Mouse (Mus musculus) limb, embryonic 11.5 days (tissue): ENCODE data around the gene Pop5. TPM values are rescaled to one million over a fixed set of nuclear protein-coding genes. Genes with fewer than 3 reads are reported as not detected.
A peak's percentile ranks its signal among the peaks of the same experiment; 100 is the strongest.

ENCODE experiments used
- ATAC-seq: fragments of 200-750 bp; cut with Nextera tagmentation; 2 replicates; pipeline ENCODE4 v1.8.0; 2017; ENCODE audit warnings: low read depth; ENCODE audit not compliant: insufficient number of reproducible peaks, low FRiP score, low TSS enrichment
- DNase-seq: peaks from one replicate; pipeline ENCODE4 v3.0.0-alpha.2; 2015; ENCODE audit warnings: low spot score
- H3K27ac ChIP-seq: fragments of 300-500 bp; sonication (generic); replicated peaks from 2 replicates; pipeline ENCODE4 v1.5.1; 2014; ENCODE audit warnings: low read depth, mild to moderate bottlenecking, low read length
- H3K27me3 ChIP-seq: fragments of 300-500 bp; sonication (generic); 2 replicates; pipeline ENCODE4 v1.6.1; 2014; ENCODE audit warnings: mild to moderate bottlenecking, low read length, mixed read lengths; ENCODE audit not compliant: control insufficient read depth, insufficient read depth
- H3K36me3 ChIP-seq: fragments of 300-500 bp; sonication (generic); 2 replicates; pipeline ENCODE4 v1.6.1; 2014; ENCODE audit warnings: mild to moderate bottlenecking, low read length, moderate library complexity, mixed read lengths; ENCODE audit not compliant: control insufficient read depth, insufficient read depth
- H3K4me1 ChIP-seq: fragments of 300-500 bp; sonication (generic); 2 replicates; pipeline ENCODE4 v1.6.1; 2014; ENCODE audit warnings: low read length, mixed read lengths; ENCODE audit not compliant: control insufficient read depth, insufficient read depth
- H3K4me2 ChIP-seq: fragments of 300-500 bp; sonication (generic); 2 replicates; pipeline ENCODE4 v1.6.1; 2014; ENCODE audit warnings: low read depth, mild to moderate bottlenecking, moderate library complexity; ENCODE audit not compliant: severe bottlenecking
- H3K4me3 ChIP-seq: fragments of 300-500 bp; sonication (generic); 2 replicates; pipeline ENCODE4 v1.5.1; 2014; ENCODE audit warnings: low read depth, low read length
- H3K9ac ChIP-seq: fragments of 300-500 bp; sonication (generic); 2 replicates; pipeline ENCODE4 v1.6.1; 2014; ENCODE audit warnings: mild to moderate bottlenecking, low read length
- H3K9me3 ChIP-seq: fragments of 300-500 bp; sonication (generic); 2 replicates; pipeline ENCODE4 v1.6.1; 2016; ENCODE audit warnings: low read length; ENCODE audit not compliant: control insufficient read depth
- WGBS: fragments of 180-500 bp; shearing (Covaris S2); extraction: QIAGEN DNeasy Blood & Tissue Kit; methylation state at CpG from one replicate; pipeline ENCODE4 v1.1.7; 2014; 5-methylcytosine and 5-hydroxymethylcytosine counted together
- polyA plus RNA-seq: library from polyadenylated mRNA; unstranded; fragments of >200 nt; fragmentation: Nextera tagmentation; extraction: Ambion mirVana; gene quantifications from 2 replicates; pipeline ENCODE4 v1.2.1, GENCODE M21; 2014

Pop5 gene
- polyA plus RNA-seq, 1 experiment from 2014 or later: 123 TPM

DNA sequence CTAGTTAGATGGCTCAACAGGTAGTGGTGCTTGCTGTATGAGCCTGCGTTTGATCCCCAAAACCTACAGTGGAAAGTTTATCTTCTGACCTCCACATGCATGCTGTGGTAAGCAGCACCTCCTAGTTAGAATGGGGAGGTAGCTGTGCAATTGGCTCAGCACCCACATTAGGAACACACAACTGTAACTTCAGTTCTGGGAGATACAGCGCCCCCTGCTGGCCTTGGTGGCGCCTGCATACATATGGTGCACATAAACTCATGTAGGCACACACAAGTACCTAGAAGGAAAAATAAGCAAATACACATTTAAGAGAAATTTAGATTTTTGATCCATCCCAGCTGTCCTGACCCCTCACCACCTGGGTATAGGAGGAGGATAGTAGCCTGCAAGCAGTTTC lies 13.2 kb upstream of the Pop5 start:
- Histone ChIP-seq H3K4me1 (peaks cover 13% of the 10 kb centered on the region), H3K36me3 (no peaks in the 10 kb centered on the region), H3K4me3 (no peak overlapping the region), H3K27me3 (no peaks in the 10 kb centered on the region), H3K4me2 (no peak overlapping the region), H3K9me3 (no peaks in the 10 kb centered on the region), H3K9ac (no peak overlapping the region), H3K27ac (no peak overlapping the region)
- no peak for DNase-seq
- WGBS: 65% methylated on average over 3 of the region's 3 CpGs
- ATAC-seq: no peak

DNA sequence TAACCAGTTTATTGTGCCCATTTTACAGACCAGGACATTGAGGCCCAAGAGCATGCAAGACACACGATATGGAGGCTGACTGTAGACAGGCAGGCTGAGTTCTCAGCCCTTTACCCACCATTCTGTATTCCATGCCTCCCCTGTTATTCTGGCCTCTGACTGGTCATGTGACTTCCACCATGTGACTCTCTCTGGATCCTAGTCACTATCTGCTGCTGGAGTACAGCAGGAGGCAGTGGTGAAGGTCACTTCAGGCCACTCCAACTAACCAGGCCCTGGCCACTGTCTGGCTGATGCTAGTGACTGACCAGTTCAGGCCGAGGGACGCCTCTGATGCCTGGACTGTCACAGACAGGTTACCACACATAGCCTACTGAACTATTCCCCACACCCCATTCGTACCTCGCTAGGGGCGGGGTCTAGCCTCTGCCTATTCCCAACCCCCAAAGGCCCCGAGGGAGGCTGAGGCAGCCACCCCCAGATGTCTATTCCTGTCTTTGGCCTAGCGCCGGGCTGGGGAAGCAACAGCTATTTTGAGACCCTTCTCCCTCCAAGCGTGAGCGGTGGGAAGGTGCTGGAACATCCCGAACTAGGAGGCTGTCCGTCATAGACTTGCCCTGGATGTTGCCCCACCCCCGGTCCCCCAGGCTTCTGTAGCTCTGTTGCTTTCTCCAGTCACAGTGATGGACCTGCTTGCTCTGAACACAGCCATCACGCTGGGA lies 4.6 kb upstream of the Pop5 start:
- 0 out of 2 replicates have a peak overlapping the region, but pooled peaks have one; percentile 14 for H3K27ac ChIP-seq
- 61% methylated on average over 15 of the region's 15 CpGs for WGBS
- DNase-seq: no peak
- H3K4me2 ChIP-seq: no peak overlapping the region
- H3K4me1 ChIP-seq: peaks cover 5% of the 10 kb centered on the region; the same call in 1 of the 2 replicates
- ATAC-seq: no peak
- H3K4me3 ChIP-seq: no peak overlapping the region
- H3K9me3 ChIP-seq: no peaks in the 10 kb centered on the region
- no peak overlapping the region for H3K9ac ChIP-seq
- H3K27me3 ChIP-seq: 0 out of 2 replicates have a peak, but pooled peaks cover 3% of the 10 kb centered on the region
- no peaks in the 10 kb centered on the region for H3K36me3 ChIP-seq

DNA sequence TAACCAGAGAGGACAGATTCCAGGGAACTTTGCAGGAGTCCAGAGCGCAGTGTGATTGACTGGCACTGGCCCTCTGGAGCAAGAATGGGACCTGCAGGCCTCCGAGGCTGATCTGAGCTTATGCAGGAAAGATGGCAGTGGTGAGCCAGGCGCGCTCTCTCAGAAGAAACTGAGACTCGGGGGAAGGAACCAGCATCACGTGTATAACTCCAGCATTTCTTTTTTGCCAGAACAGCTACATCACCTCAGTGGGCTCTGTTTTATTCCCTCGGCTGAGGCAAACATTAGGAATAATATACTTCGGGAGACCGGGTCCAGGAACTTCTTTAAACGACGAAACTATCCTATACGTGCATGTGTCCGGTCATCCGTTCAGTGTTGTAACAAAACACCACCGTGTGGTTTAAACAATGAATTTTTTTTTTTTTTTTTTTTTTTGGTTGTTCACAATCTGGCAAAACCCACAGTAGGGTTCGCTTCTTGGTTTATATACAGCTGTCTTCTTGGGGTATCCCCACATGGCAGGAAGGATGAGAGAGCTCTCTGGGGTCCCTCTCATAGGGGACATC lies 4.0 kb upstream of the Pop5 start:
- no peak overlapping the region for H3K9ac ChIP-seq
- peaks cover 5% of the 10 kb centered on the region; the same call in 1 of the 2 replicates for H3K4me1 ChIP-seq
- no peak for DNase-seq
- no peak overlapping the region for H3K4me2 ChIP-seq
- H3K4me3 ChIP-seq: no peak overlapping the region
- no peaks in the 10 kb centered on the region for H3K9me3 ChIP-seq
- WGBS: 49% methylated on average over 16 of the region's 16 CpGs
- ATAC-seq: no peak
- no peak overlapping the region for H3K27ac ChIP-seq
- H3K27me3 ChIP-seq: 0 out of 2 replicates have a peak, but pooled peaks cover 3% of the 10 kb centered on the region
- H3K36me3 ChIP-seq: no peaks in the 10 kb centered on the region

DNA sequence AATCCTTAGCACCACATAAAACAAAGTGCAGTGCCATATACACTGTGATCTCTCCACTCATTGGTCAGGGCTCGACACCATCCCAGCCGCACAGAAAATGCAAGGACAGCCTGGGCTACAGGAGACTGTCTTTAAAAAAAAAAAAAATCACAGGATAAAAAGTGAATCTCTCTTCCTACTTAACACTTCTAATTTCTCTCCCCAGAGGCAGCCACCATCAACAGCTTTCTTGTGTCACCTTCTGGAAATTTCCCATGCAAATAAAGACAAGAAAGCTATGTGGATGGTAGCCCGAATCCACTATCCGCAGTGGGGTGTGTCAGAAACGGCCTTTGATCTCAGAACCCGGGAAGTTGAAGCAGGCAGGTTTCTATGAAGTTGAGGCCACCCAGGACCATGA lies 3.1 kb upstream of the Pop5 start:
- ATAC-seq: no peak
- Histone ChIP-seq H3K9ac (no peak overlapping the region), H3K9me3 (no peaks in the 10 kb centered on the region), H3K27me3 (0 out of 2 replicates have a peak, but pooled peaks cover 3% of the 10 kb centered on the region), H3K36me3 (no peaks in the 10 kb centered on the region), H3K4me1 (peaks cover 5% of the 10 kb centered on the region; the same call in 1 of the 2 replicates), H3K4me2 (0 out of 2 replicates have a peak overlapping the region, but pooled peaks have one; percentile 15), H3K4me3 (no peak overlapping the region), H3K27ac (no peak overlapping the region)
- 38% methylated on average over 6 of the region's 6 CpGs for WGBS
- DNase-seq: no peak

DNA sequence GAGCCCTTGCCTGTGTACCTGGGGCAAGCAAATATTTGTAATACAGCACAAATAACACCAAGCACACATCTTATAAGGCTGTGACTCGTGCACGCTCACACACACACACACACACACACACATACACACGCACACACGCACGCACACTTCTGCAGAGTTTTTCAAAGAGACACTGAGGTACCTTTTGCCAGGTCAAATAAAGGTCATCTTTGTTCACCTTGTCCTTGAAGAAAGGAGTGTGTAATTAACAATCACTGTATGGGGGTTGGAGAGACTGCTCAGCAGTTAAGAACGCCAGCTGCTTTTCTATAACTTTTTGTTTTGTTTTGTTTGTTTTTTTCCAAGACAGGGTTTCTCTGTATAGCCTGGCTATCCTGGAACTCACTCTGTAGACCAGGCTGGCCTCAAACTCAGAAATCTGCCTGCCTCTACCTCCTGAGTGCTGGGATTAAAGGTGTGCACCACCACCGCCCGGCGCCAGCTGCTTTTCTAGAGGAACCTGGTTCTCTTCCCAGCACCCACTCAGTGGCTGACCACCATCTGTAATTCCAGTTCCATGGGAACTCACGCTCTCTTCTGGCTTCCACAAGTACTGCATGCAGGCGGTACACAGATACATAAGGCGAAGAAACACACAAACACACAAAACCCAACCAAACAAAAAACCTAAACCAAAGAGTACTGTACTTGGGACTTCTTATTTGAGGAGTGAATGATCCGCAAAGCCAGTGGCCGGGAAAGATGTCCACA lies 2.4 kb upstream of the Pop5 start:
- ATAC-seq: no peak
- WGBS: 92% methylated on average over 14 of the region's 14 CpGs
- Histone ChIP-seq H3K27me3 (0 out of 2 replicates have a peak, but pooled peaks cover 3% of the 10 kb centered on the region), H3K9me3 (no peaks in the 10 kb centered on the region), H3K4me1 (peaks cover 5% of the 10 kb centered on the region; the same call in 1 of the 2 replicates), H3K36me3 (no peaks in the 10 kb centered on the region), H3K27ac (no peak overlapping the region), H3K4me2 (no peak overlapping the region), H3K4me3 (no peak overlapping the region), H3K9ac (no peak overlapping the region)
- DNase-seq: no peak

DNA sequence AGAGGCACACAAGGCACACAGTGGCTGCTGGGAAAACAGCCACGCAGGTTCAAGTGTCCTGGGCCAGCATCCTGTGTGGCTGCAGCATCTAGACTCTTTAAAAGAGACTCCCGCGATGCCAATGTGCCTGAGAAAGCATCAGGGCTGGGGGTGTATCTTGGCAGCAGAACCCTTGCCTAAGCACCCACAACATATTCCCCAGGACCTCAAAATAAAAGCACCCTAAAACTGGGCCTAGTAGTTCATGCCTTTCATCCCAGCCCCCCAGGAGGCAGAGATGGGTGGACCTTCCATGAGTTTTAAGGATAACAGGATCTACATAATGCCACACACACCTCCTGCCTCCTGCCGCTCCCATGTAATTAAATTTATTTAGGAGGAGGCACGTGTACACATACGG lies 1.1 kb upstream of the Pop5 start:
- no peak overlapping the region for H3K4me2 ChIP-seq
- DNase-seq (no peak), ATAC-seq (no peak)
- H3K4me1 ChIP-seq: peaks cover 10% of the 10 kb centered on the region
- H3K36me3 ChIP-seq: no peaks in the 10 kb centered on the region
- no peak overlapping the region for H3K9ac ChIP-seq
- no peak overlapping the region for H3K27ac ChIP-seq
- WGBS: 33% methylated on average over 6 of the region's 6 CpGs
- 0 out of 2 replicates have a peak, but pooled peaks cover 3% of the 10 kb centered on the region for H3K27me3 ChIP-seq
- no peak overlapping the region for H3K4me3 ChIP-seq
- no peaks in the 10 kb centered on the region for H3K9me3 ChIP-seq

DNA sequence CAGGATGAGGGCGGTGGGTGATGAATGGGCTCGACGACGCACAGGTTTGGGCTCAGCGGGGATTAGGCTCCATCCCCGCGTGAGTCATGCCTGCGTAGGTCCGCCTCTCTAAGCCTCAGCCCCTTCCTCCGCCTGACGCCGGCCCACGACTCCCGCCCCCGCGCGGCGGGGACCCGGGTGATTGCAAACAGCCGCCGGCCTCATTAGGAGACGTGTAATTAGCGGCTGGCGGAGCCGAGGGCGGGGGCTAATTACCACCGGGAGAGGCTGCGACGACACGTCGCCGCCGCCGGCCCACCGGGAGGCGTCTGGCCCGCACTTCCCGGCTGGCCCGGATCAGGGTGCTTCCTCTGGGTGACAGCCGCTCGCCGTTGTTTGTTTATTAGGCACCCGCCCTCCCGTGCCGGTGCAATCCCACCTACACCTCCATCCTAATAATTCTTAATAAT lies 289 bp upstream of the Pop5 start:
- H3K36me3 ChIP-seq: peaks cover under 1% of the 10 kb centered on the region
- peak overlapping the region; percentile 60 for H3K9ac ChIP-seq
- WGBS: 1% methylated on average over 44 of the region's 45 CpGs
- 0 out of 2 replicates have a peak, but pooled peaks have one; percentile 58 for ATAC-seq
- H3K27me3 ChIP-seq: 0 out of 2 replicates have a peak, but pooled peaks cover 3% of the 10 kb centered on the region
- peak overlapping the region; percentile 93 for H3K4me2 ChIP-seq
- peak overlapping the region; percentile 36; the same call in 1 of the 2 replicates for H3K27ac ChIP-seq
- peaks cover 10% of the 10 kb centered on the region for H3K4me1 ChIP-seq
- no peaks in the 10 kb centered on the region for H3K9me3 ChIP-seq
- peak overlapping the region; percentile 49 for H3K4me3 ChIP-seq
- DNase-seq: peak; percentile 68
